Mouse (Mus musculus): ENCODE measurements around the gene Pip5kl1. TPM values are rescaled to one million over a fixed set of nuclear protein-coding genes. Genes with fewer than 3 reads are reported as not detected.

The Pip5kl1 gene
- polyA plus RNA-seq, 1 experiment, result 39.7 TPM

GRCm38 (mm10) chr2:32627266-32628043 lies 52.9 kb downstream of the Pip5kl1 start:
- Histone ChIP-seq H3K27ac (ENCODE audit: control insufficient read depth, insufficient read depth, low read depth, low read length) (no peak overlapping the region), H3K36me3 (ENCODE audit: control insufficient read depth, insufficient read depth, low read length) (no peaks in the 10 kb centered on the region), H3K4me3 (ENCODE audit: control insufficient read depth, low read depth, low read length) (peak overlapping the region; percentile 83), H3K27me3 (ENCODE audit: control insufficient read depth, insufficient read depth, low read length) (no peaks in the 10 kb centered on the region), H3K4me1 (ENCODE audit: control insufficient read depth, insufficient read depth, low read length) (peaks cover 22% of the 10 kb centered on the region)
- no peak for TF ChIP-seq CTCF (IDR thresholded peaks at IDR 0.05; ENCODE audit: control insufficient read depth, insufficient read depth, insufficient replicate concordance, low read depth, low read length)
- no peak for TF ChIP-seq POLR2A (IDR thresholded peaks at IDR 0.05; ENCODE audit: control insufficient read depth, low read depth, low read length)

GRCm38 (mm10) chr2:32628044-32628550 lies 53.5 kb downstream of the Pip5kl1 start:
- peak overlapping the region; percentile 83 for H3K4me3 ChIP-seq (ENCODE audit: control insufficient read depth, low read depth, low read length)
- H3K4me1 ChIP-seq (ENCODE audit: control insufficient read depth, insufficient read depth, low read length), result peaks cover 22% of the 10 kb centered on the region
- H3K27ac ChIP-seq (ENCODE audit: control insufficient read depth, insufficient read depth, low read depth, low read length), result 0 out of 2 replicates have a peak overlapping the region, but pooled peaks have one; percentile 1
- H3K27me3 ChIP-seq (ENCODE audit: control insufficient read depth, insufficient read depth, low read length), result no peaks in the 10 kb centered on the region
- TF ChIP-seq CTCF (IDR thresholded peaks at IDR 0.05; ENCODE audit: control insufficient read depth, insufficient read depth, insufficient replicate concordance, low read depth, low read length), result no peak
- TF ChIP-seq POLR2A (IDR thresholded peaks at IDR 0.05; ENCODE audit: control insufficient read depth, low read depth, low read length), result no peak
- no peaks in the 10 kb centered on the region for H3K36me3 ChIP-seq (ENCODE audit: control insufficient read depth, insufficient read depth, low read length)

GRCm38 (mm10) chr2:32628729-32629128 lies 54.1 kb downstream of the Pip5kl1 start:
- no peak for TF ChIP-seq CTCF (IDR thresholded peaks at IDR 0.05; ENCODE audit: control insufficient read depth, insufficient read depth, insufficient replicate concordance, low read depth, low read length)
- no peak for TF ChIP-seq POLR2A (IDR thresholded peaks at IDR 0.05; ENCODE audit: control insufficient read depth, low read depth, low read length)
- Histone ChIP-seq H3K27ac (ENCODE audit: control insufficient read depth, insufficient read depth, low read depth, low read length) (no peak overlapping the region), H3K36me3 (ENCODE audit: control insufficient read depth, insufficient read depth, low read length) (no peaks in the 10 kb centered on the region), H3K27me3 (ENCODE audit: control insufficient read depth, insufficient read depth, low read length) (no peaks in the 10 kb centered on the region), H3K4me3 (ENCODE audit: control insufficient read depth, low read depth, low read length) (peak overlapping the region; percentile 83), H3K4me1 (ENCODE audit: control insufficient read depth, insufficient read depth, low read length) (peaks cover 22% of the 10 kb centered on the region)

DNA sequence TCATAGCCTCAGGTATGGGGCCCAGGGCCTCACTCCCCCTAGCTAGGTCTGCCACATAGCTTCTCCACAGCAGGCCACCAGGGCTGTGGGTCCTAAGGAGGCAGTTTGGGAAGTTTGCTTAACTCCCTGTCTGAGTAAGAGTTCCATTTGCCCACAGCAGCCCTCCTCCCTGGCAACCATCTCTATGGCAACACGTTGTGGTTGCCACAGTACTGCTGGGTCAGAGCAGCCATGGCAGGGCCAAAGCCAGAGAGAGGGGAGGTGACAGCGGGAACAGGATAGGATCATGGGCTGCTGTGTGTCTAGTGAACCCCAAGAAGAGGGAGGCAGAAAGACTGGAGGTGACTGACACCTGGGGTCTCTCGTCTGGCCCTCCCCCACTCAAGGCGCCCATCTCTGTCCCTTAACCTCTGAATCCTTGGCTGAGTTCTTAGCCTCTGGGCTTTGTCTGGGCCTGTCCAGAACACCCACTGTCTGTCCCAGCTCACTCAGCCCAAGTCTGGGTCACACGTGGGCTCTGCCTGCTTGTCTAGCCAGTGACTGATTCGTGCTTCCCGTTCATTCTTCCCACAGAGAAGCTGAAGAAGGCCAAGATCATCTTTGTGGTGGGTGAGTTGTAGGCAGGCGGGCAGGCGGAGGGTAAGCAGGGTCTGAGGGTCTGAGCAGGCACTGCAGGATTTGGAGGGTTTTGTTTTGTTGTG lies 54.8 kb downstream of the Pip5kl1 start:
- Histone ChIP-seq H3K4me1 (ENCODE audit: control insufficient read depth, insufficient read depth, low read length) (peaks cover 22% of the 10 kb centered on the region), H3K4me3 (ENCODE audit: control insufficient read depth, low read depth, low read length) (peak overlapping the region; percentile 83), H3K36me3 (ENCODE audit: control insufficient read depth, insufficient read depth, low read length) (no peaks in the 10 kb centered on the region), H3K27ac (ENCODE audit: control insufficient read depth, insufficient read depth, low read depth, low read length) (no peak overlapping the region), H3K27me3 (ENCODE audit: control insufficient read depth, insufficient read depth, low read length) (no peaks in the 10 kb centered on the region)
- TF ChIP-seq POLR2A (IDR thresholded peaks at IDR 0.05; ENCODE audit: control insufficient read depth, low read depth, low read length) (peak; percentile 56; the same call in 1 of the 2 replicates), CTCF (IDR thresholded peaks at IDR 0.05; ENCODE audit: control insufficient read depth, insufficient read depth, insufficient replicate concordance, low read depth, low read length) (no peak)

- Histone ChIP-seq H3K4me3 (ENCODE audit: control insufficient read depth, low read depth, low read length) (peak overlapping the region; percentile 83), H3K4me1 (ENCODE audit: control insufficient read depth, insufficient read depth, low read length) (peaks cover 22% of the 10 kb centered on the region), H3K27ac (ENCODE audit: control insufficient read depth, insufficient read depth, low read depth, low read length) (no peak overlapping the region), H3K36me3 (ENCODE audit: control insufficient read depth, insufficient read depth, low read length) (no peaks in the 10 kb centered on the region), H3K27me3 (ENCODE audit: control insufficient read depth, insufficient read depth, low read length) (no peaks in the 10 kb centered on the region)
- TF ChIP-seq CTCF (IDR thresholded peaks at IDR 0.05; ENCODE audit: control insufficient read depth, insufficient read depth, insufficient replicate concordance, low read depth, low read length), result no peak
Observed at GRCm38 (mm10) chr2:32630036-32630435, 55.4 kb downstream of the Pip5kl1 start.

DNA sequence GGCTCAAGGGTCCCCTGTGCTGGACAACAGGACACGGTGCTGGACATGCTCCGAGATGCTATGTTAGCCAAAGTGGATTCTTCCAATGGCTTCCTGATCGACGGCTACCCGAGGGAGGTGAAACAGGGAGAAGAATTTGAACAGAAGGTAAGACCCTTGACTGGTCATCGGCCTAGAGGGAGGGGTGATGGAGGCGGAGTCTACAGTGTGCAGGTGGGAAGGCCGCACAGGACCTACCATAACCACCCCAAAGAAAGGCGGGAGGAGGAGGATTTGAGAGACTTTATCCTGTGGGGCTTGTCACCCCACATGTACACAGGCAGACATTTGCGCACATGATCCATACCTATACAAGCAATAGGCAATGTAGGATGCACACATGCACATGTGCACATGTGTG lies 56.4 kb downstream of the Pip5kl1 start:
- H3K4me3 ChIP-seq (ENCODE audit: control insufficient read depth, low read depth, low read length), result peak overlapping the region; percentile 39
- no peaks in the 10 kb centered on the region for H3K36me3 ChIP-seq (ENCODE audit: control insufficient read depth, insufficient read depth, low read length)
- H3K27ac ChIP-seq (ENCODE audit: control insufficient read depth, insufficient read depth, low read depth, low read length), result no peak overlapping the region
- peaks cover 18% of the 10 kb centered on the region for H3K4me1 ChIP-seq (ENCODE audit: control insufficient read depth, insufficient read depth, low read length)
- no peaks in the 10 kb centered on the region for H3K27me3 ChIP-seq (ENCODE audit: control insufficient read depth, insufficient read depth, low read length)
- TF ChIP-seq CTCF (IDR thresholded peaks at IDR 0.05; ENCODE audit: control insufficient read depth, insufficient read depth, insufficient replicate concordance, low read depth, low read length) (no peak), POLR2A (IDR thresholded peaks at IDR 0.05; ENCODE audit: control insufficient read depth, low read depth, low read length) (no peak)

DNA sequence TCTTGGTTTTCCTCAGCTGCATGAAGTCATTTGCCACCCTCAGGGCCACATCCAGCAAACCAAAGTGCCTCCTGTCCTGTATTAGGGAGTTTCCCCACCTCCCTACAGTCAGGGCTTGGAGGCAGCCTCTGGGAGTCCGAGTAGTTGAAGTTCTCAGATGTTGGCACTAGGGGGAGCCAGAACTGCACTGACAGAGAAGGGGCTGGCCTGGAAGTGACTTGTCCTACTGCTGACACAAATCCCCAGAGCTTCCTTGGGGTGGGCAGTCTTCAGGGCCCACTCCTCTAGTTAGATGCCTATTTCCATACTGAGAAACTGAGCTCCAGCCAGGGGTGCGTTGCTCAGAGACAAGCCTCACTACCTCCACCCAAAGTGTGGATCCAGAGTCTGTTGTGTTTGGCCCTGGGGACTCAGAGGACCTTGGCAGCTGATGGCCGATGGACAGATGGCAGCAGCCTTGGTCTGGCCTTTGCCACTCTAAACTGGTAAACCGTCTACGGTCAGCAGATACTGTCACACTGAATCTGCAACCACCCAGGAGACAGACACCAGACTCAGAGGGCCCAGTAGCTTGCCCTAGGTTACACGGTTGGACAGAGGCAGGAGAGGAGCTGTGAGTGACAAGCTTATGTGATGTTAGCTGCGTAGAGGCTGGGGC lies 57.3 kb downstream of the Pip5kl1 start:
- TF ChIP-seq CTCF (IDR thresholded peaks at IDR 0.05; ENCODE audit: control insufficient read depth, insufficient read depth, insufficient replicate concordance, low read depth, low read length) (peak; percentile 85; the same call in 1 of the 2 replicates), POLR2A (IDR thresholded peaks at IDR 0.05; ENCODE audit: control insufficient read depth, low read depth, low read length) (no peak)
- H3K27me3 ChIP-seq (ENCODE audit: control insufficient read depth, insufficient read depth, low read length), result no peaks in the 10 kb centered on the region
- H3K27ac ChIP-seq (ENCODE audit: control insufficient read depth, insufficient read depth, low read depth, low read length), result no peak overlapping the region
- no peaks in the 10 kb centered on the region for H3K36me3 ChIP-seq (ENCODE audit: control insufficient read depth, insufficient read depth, low read length)
- no peak overlapping the region for H3K4me3 ChIP-seq (ENCODE audit: control insufficient read depth, low read depth, low read length)
- H3K4me1 ChIP-seq (ENCODE audit: control insufficient read depth, insufficient read depth, low read length), result peaks cover 13% of the 10 kb centered on the region

Other genes starting within 250 kb of the Pip5kl1 start
- gene Ciz1, start 222.5 kb upstream of the Pip5kl1 start, polyA plus RNA-seq (2012; rRNA removed), result 255 and 278 TPM in 2 replicates
- gene Dnm1, start 221.5 kb upstream of the Pip5kl1 start, polyA plus RNA-seq (2012; rRNA removed), result 36.3 and 39.4 TPM in 2 replicates
- 92.9 and 102 TPM in 2 replicates for gene 1110008P14Rik, start 192.9 kb upstream of the Pip5kl1 start, polyA plus RNA-seq (2012; rRNA removed)
- gene Lcn2, start 186.5 kb upstream of the Pip5kl1 start, polyA plus RNA-seq (2012; rRNA removed), result 197 and 328 TPM in 2 replicates
- gene Ptges2, start 178.9 kb upstream of the Pip5kl1 start, polyA plus RNA-seq (2012; rRNA removed), result 7.5 and 7.6 TPM in 2 replicates
- gene Naif1, start 124.3 kb upstream of the Pip5kl1 start, polyA plus RNA-seq (2012; rRNA removed), result 19.9 and 22.7 TPM in 2 replicates
- gene Slc25a25, start 123.4 kb upstream of the Pip5kl1 start, polyA plus RNA-seq (2012; rRNA removed), result 36.7 and 38.4 TPM in 2 replicates
- gene Fam102a, start 39.5 kb upstream of the Pip5kl1 start, polyA plus RNA-seq (2012; rRNA removed), result 15.4 and 17.6 TPM in 2 replicates
- gene Dpm2, start 3.9 kb upstream of the Pip5kl1 start, polyA plus RNA-seq (2012; rRNA removed), result 100 and 110 TPM in 2 replicates
- 2.2 and 2.3 TPM in 2 replicates for gene 9430097D07Rik, start 887 bp downstream of the Pip5kl1 start, polyA plus RNA-seq (2012; rRNA removed)
- gene St6galnac4, start 12.3 kb downstream of the Pip5kl1 start, polyA plus RNA-seq (2012; rRNA removed), result 1.4 and 1.6 TPM in 2 replicates
- 17.6 and 24.7 TPM in 2 replicates for gene St6galnac6, start 24.9 kb downstream of the Pip5kl1 start, polyA plus RNA-seq (2012; rRNA removed)
- gene Ak1, start 47.0 kb downstream of the Pip5kl1 start, polyA plus RNA-seq (2012; rRNA removed), result 172 and 177 TPM in 2 replicates
- gene Eng, start 71.8 kb downstream of the Pip5kl1 start, polyA plus RNA-seq (2012; rRNA removed), result 6.5 and 7.9 TPM in 2 replicates
- gene Fpgs, start 129.3 kb downstream of the Pip5kl1 start, polyA plus RNA-seq (2012; rRNA removed), result 39.4 and 45.3 TPM in 2 replicates
- 105 and 121 TPM in 2 replicates for gene Cdk9, start 138.3 kb downstream of the Pip5kl1 start, polyA plus RNA-seq (2012; rRNA removed)
- gene Sh2d3c, start 146.3 kb downstream of the Pip5kl1 start, polyA plus RNA-seq (2012; rRNA removed), result 1.9 and 2.3 TPM in 2 replicates
- gene 6330409D20Rik, start 166.2 kb downstream of the Pip5kl1 start, polyA plus RNA-seq (2012; rRNA removed), result 0.10 and 0.16 TPM in 2 replicates
- gene Tor2a, start 182.4 kb downstream of the Pip5kl1 start, polyA plus RNA-seq (2012; rRNA removed), result 17.9 and 18.3 TPM in 2 replicates
- 132 and 146 TPM in 2 replicates for gene Ttc16, start 200.8 kb downstream of the Pip5kl1 start, polyA plus RNA-seq (2012; rRNA removed)
- 24.7 and 34.2 TPM in 2 replicates for gene Ptrh1, start 201.0 kb downstream of the Pip5kl1 start, polyA plus RNA-seq (2012; rRNA removed)
- gene Cfap157, start 209.6 kb downstream of the Pip5kl1 start, polyA plus RNA-seq (2012; rRNA removed), result 51.6 and 54.7 TPM in 2 replicates